Mouse (Mus musculus): ENCODE data around the gene Baz1b. TPM values are rescaled to one million over a fixed set of nuclear protein-coding genes. Genes with fewer than 3 reads are reported as not detected.

Baz1b gene
- polyA plus RNA-seq, 1 experiment from 2014 or later: 11.7 TPM

GRCm38 (mm10) chr5:135233166-135233920 lies 46.3 kb downstream of the Baz1b start:
- DNase-seq (no peak), ATAC-seq (peak; percentile 71)
- Histone ChIP-seq H3K4me2 (ENCODE audit: low read depth, low read length) (no peak overlapping the region), H3K36me3 (replicated peaks; ENCODE audit: insufficient read depth, low read length) (peaks cover 85% of the 10 kb centered on the region), H3K27me3 (ENCODE audit: insufficient read depth, low read length) (no peaks in the 10 kb centered on the region), H3K4me3 (ENCODE audit: low read depth, low read length) (no peak overlapping the region), H3K9me3 (ENCODE audit: low read length) (no peaks in the 10 kb centered on the region), H3K9ac (replicated peaks) (no peak overlapping the region; the same call in 1 of the 2 replicates), H3K4me1 (ENCODE audit: insufficient read depth) (no peaks in the 10 kb centered on the region), H3K27ac (ENCODE audit: low read depth) (peak overlapping the region; percentile 44; the same call in 1 of the 2 replicates)
- WGBS (ENCODE audit: insufficient replicate concordance): 84% methylated on average over 8 of the region's 8 CpGs
- TF ChIP-seq EP300 (IDR thresholded peaks at IDR 0.05; ENCODE audit: low read depth) (no peak), CTCF (IDR thresholded peaks at IDR 0.05; ENCODE audit: low read depth) (no peak)

DNA sequence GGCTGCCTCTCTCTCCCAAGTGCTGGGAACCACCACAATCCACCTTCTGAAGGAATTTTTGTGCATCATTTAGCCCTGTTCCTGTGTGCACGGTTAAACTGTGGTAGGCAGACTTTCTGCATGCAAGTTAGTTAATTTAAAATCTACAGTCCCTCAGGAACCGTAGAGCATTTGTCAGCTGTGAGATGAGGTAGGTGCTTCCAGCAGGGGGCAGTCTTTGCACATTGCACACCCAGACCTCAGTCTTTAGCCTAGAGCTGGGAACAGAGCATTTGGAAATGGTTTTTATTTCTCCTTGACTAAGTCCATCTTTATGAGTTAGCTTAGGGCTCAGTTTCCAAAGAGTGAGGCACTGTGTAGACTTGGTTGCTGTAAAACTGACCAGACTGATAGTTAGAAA lies 49.5 kb downstream of the Baz1b start:
- DNase-seq (peak; percentile 70), ATAC-seq (no peak)
- H3K4me3 ChIP-seq (ENCODE audit: low read depth, low read length): no peak overlapping the region
- WGBS (ENCODE audit: insufficient replicate concordance): 48% methylated on average over 2 of the region's 2 CpGs
- TF ChIP-seq CTCF (IDR thresholded peaks at IDR 0.05; ENCODE audit: low read depth) (peak; percentile 78), EP300 (IDR thresholded peaks at IDR 0.05; ENCODE audit: low read depth) (no peak)
- no peaks in the 10 kb centered on the region for H3K27me3 ChIP-seq (ENCODE audit: insufficient read depth, low read length)
- H3K27ac ChIP-seq (ENCODE audit: low read depth): no peak overlapping the region
- H3K4me1 ChIP-seq (ENCODE audit: insufficient read depth): no peaks in the 10 kb centered on the region
- H3K36me3 ChIP-seq (replicated peaks; ENCODE audit: insufficient read depth, low read length): peaks cover 88% of the 10 kb centered on the region
- H3K9me3 ChIP-seq (ENCODE audit: low read length): no peaks in the 10 kb centered on the region
- no peak overlapping the region for H3K4me2 ChIP-seq (ENCODE audit: low read depth, low read length)
- no peak overlapping the region for H3K9ac ChIP-seq (replicated peaks)

DNA sequence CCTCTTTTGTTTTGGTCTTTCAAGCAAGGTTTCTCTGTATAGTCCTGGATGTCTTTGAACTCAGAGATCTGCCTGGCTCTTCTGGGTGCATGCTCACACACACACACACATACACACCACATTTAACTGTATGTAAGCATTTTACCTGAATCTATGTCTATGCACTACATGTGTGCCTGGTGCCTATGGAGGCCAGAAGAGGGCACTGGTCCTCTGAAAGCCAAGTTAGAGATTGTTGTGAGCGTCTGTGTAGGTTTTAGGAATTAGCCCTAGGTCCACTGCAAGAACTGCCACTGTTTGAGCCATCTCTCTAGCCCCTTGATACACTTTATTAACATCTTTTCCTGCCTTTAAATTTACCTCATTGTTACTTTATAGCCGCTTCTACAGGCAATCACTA lies 51.8 kb downstream of the Baz1b start:
- DNase-seq (no peak), ATAC-seq (no peak)
- Histone ChIP-seq H3K9ac (replicated peaks) (no peak overlapping the region), H3K4me2 (ENCODE audit: low read depth, low read length) (no peak overlapping the region), H3K36me3 (replicated peaks; ENCODE audit: insufficient read depth, low read length) (peaks cover 86% of the 10 kb centered on the region), H3K27me3 (ENCODE audit: insufficient read depth, low read length) (no peaks in the 10 kb centered on the region), H3K27ac (ENCODE audit: low read depth) (no peak overlapping the region), H3K9me3 (ENCODE audit: low read length) (no peaks in the 10 kb centered on the region), H3K4me1 (ENCODE audit: insufficient read depth) (no peaks in the 10 kb centered on the region), H3K4me3 (ENCODE audit: low read depth, low read length) (no peak overlapping the region)
- 86% methylated on average over 2 of the region's 2 CpGs for WGBS (ENCODE audit: insufficient replicate concordance)
- TF ChIP-seq CTCF (IDR thresholded peaks at IDR 0.05; ENCODE audit: low read depth) (peak; percentile 28; the same call in 1 of the 2 replicates), EP300 (IDR thresholded peaks at IDR 0.05; ENCODE audit: low read depth) (no peak)

DNA sequence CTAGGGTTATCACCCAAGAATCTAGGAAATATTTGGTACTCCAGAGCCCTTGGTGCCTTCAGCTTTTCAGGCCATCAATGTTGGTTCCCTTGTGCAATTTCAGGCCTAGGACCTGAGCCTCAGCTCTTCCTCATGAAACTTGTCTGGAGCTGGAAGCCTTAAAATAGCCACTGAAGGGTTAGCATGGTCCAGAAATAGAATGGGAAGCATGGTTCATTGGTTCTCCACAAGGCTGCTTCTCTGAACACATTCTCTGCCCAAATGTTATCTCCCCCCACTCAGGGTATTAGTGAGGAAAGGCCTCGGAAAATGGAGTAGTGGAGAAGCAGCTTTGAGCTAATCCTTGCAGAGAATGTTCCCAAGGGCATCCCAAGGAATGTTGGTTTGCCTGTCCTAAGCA lies 54.4 kb downstream of the Baz1b start:
- no peak for TF ChIP-seq CTCF (IDR thresholded peaks at IDR 0.05; ENCODE audit: low read depth)
- TF ChIP-seq EP300 (IDR thresholded peaks at IDR 0.05; ENCODE audit: low read depth): no peak
- DNase-seq: no peak
- 75% methylated on average over 1 of the region's 1 CpGs for WGBS (ENCODE audit: insufficient replicate concordance)
- ATAC-seq: no peak
- H3K27ac ChIP-seq (ENCODE audit: low read depth): no peak overlapping the region
- no peak overlapping the region for H3K4me3 ChIP-seq (ENCODE audit: low read depth, low read length)
- H3K4me2 ChIP-seq (ENCODE audit: low read depth, low read length): no peak overlapping the region
- H3K9ac ChIP-seq (replicated peaks): no peak overlapping the region
- peaks cover 94% of the 10 kb centered on the region for H3K36me3 ChIP-seq (replicated peaks; ENCODE audit: insufficient read depth, low read length)
- H3K4me1 ChIP-seq (ENCODE audit: insufficient read depth): no peaks in the 10 kb centered on the region
- no peaks in the 10 kb centered on the region for H3K27me3 ChIP-seq (ENCODE audit: insufficient read depth, low read length)
- H3K9me3 ChIP-seq (ENCODE audit: low read length): no peaks in the 10 kb centered on the region

GRCm38 (mm10) chr5:135242136-135242535 lies 55.1 kb downstream of the Baz1b start:
- no peak for ATAC-seq
- TF ChIP-seq EP300 (IDR thresholded peaks at IDR 0.05; ENCODE audit: low read depth) (no peak), CTCF (IDR thresholded peaks at IDR 0.05; ENCODE audit: low read depth) (no peak)
- 85% methylated on average over 12 of the region's 12 CpGs for WGBS (ENCODE audit: insufficient replicate concordance)
- Histone ChIP-seq H3K9ac (replicated peaks) (no peak overlapping the region), H3K4me1 (ENCODE audit: insufficient read depth) (no peaks in the 10 kb centered on the region), H3K4me3 (ENCODE audit: low read depth, low read length) (no peak overlapping the region), H3K36me3 (replicated peaks; ENCODE audit: insufficient read depth, low read length) (peaks cover 90% of the 10 kb centered on the region), H3K27me3 (ENCODE audit: insufficient read depth, low read length) (no peaks in the 10 kb centered on the region), H3K4me2 (ENCODE audit: low read depth, low read length) (no peak overlapping the region), H3K9me3 (ENCODE audit: low read length) (no peaks in the 10 kb centered on the region), H3K27ac (ENCODE audit: low read depth) (no peak overlapping the region)
- DNase-seq: no peak

GRCm38 (mm10) chr5:135242608-135243007 lies 55.5 kb downstream of the Baz1b start:
- H3K36me3 ChIP-seq (replicated peaks; ENCODE audit: insufficient read depth, low read length): peaks cover 87% of the 10 kb centered on the region
- ATAC-seq: no peak

More at GRCm38 (mm10) chr5:135242608-135243007, 55.5 kb downstream of the Baz1b start:
- H3K27me3 ChIP-seq (ENCODE audit: insufficient read depth, low read length): no peaks in the 10 kb centered on the region
- no peak overlapping the region for H3K9ac ChIP-seq (replicated peaks)
- TF ChIP-seq CTCF (IDR thresholded peaks at IDR 0.05; ENCODE audit: low read depth) (no peak), EP300 (IDR thresholded peaks at IDR 0.05; ENCODE audit: low read depth) (no peak)
- no peak for DNase-seq
- no peak overlapping the region for H3K4me3 ChIP-seq (ENCODE audit: low read depth, low read length)
- no peaks in the 10 kb centered on the region for H3K4me1 ChIP-seq (ENCODE audit: insufficient read depth)
- H3K4me2 ChIP-seq (ENCODE audit: low read depth, low read length): no peak overlapping the region
- no peaks in the 10 kb centered on the region for H3K9me3 ChIP-seq (ENCODE audit: low read length)
- no peak overlapping the region for H3K27ac ChIP-seq (ENCODE audit: low read depth)
- WGBS (ENCODE audit: insufficient replicate concordance): 78% methylated on average over 3 of the region's 3 CpGs
